Mouse (Mus musculus) stomach, postnatal 0 days (tissue): Measurements from ENCODE around the gene Nrxn3.

ENCODE experiments used
- CTCF ChIP-seq: IDR thresholded peaks from 2 replicates; pipeline ENCODE4 v1.5.1; 2016; ENCODE audit warnings: antibody characterized with exemption, low read depth, mild to moderate bottlenecking, moderate library complexity
- EP300 ChIP-seq: optimal IDR thresholded peaks from 2 replicates; pipeline ENCODE3; 2016; ENCODE audit warnings: antibody characterized with exemption

DNA sequence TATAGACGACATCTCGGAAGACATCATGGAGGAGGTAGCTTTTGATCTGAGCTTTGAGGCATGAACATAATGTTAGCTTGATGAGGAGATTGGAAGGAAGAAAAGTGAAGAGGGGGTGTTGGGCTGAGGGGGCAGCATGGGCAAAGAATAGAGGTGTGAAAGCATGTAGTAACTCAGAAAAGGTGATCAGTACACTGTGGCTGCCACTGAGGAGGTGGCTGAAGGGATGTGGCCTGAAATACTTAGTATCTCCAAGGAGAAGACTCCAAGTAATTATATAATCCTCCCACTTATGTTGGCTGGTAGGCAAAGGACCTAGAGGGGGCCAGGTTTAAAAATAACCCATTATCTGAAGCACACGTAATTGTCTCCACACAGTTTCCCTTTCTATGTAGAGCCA, 14.9 kb upstream of the Nrxn3 start:
- TF ChIP-seq CTCF (no peak), EP300 (no peak)
